Mouse (Mus musculus) E14TG2a.4 (cell line): ENCODE measurements at regions not wholly inside any gene's neighbourhood (a gene's known extent, or its start where the extent isn't known, plus 50 kb on each side); places are given as distances from the start of the nearest gene placed in this dataset.

ENCODE experiments used
- CTCF ChIP-seq: conservative IDR thresholded peaks from 2 replicates; pipeline ENCODE4 v1.5.1; 2014; ENCODE audit warnings: low read length
- NANOG ChIP-seq: IDR thresholded peaks from 2 replicates; pipeline ENCODE4 v1.6.1; 2014; ENCODE audit warnings: borderline replicate concordance, low read length, mixed read lengths
- POU5F1 ChIP-seq: IDR thresholded peaks from 2 replicates; pipeline ENCODE4 v1.6.1; 2014; ENCODE audit warnings: low read length, borderline replicate concordance

GRCm38 (mm10) chrX:12443794-12444193, 143.8 kb upstream of the Atp6ap2 start:
- no peak for TF ChIP-seq CTCF
- TF ChIP-seq NANOG, result no peak
- TF ChIP-seq POU5F1, result no peak
